In genomic region chr14:96517727-96518126, GRCm38 (mm10) we compare ENCODE assay signal across 10 mouse cellular contexts. TPM values are rescaled to one million over a fixed set of nuclear protein-coding genes. Genes with fewer than 3 reads are reported as not detected.
A peak's percentile ranks its signal among the peaks of the same experiment; 100 is the strongest.
DNase-seq lines count a peak whose midpoint lies in the region; ATAC-seq and TF ChIP-seq lines count a peak whose summit lies in the region.
"Had no signal": no experiment of that assay in that cellular context is flagged by ENCODE, and none has a peak within 500 bp of the region (broad histone marks: within the 10 kb centered on the region; RNA-seq: fewer than 3 reads in every experiment).

No protein-coding gene starts in this region.

- no peaks in the 10 kb centered on the region; the same call in 1 of the 2 replicates for H3K4me1 ChIP-seq in lung, embryonic 16.5 days (replicated peaks; ENCODE audit: control insufficient read depth, insufficient read depth, low read length)
- no peaks in the 10 kb centered on the region for H3K4me1 ChIP-seq in intestine, postnatal 0 days (replicated peaks; ENCODE audit: control insufficient read depth, insufficient read depth, low read length)
- 0 out of 2 replicates have a peak, but pooled peaks cover 4% of the 10 kb centered on the region for H3K4me1 ChIP-seq in stomach, embryonic 16.5 days (ENCODE audit: control insufficient read depth, insufficient read depth, low read length)
- H3K4me1 ChIP-seq: liver, embryonic 15.5 days had no signal

- peak overlapping the region; percentile 36 for H3K4me3 ChIP-seq in lung, embryonic 16.5 days (ENCODE audit: low read length)
- H3K4me3 ChIP-seq in intestine, postnatal 0 days (ENCODE audit: low read depth, low read length): peak overlapping the region; percentile 32; the same call in 1 of the 2 replicates
- peak overlapping the region; percentile 37 for H3K4me3 ChIP-seq in stomach, embryonic 16.5 days (replicated peaks; ENCODE audit: low read length)
- H3K4me3 ChIP-seq: liver, embryonic 15.5 days had no signal

- peak overlapping the region; percentile 69 for H3K4me2 ChIP-seq in lung, embryonic 16.5 days (ENCODE audit: low read depth, low read length)
- H3K4me2 ChIP-seq in intestine, postnatal 0 days (replicated peaks; ENCODE audit: low read depth): peak overlapping the region; percentile 64
- peak overlapping the region; percentile 76 for H3K4me2 ChIP-seq in stomach, embryonic 16.5 days (ENCODE audit: low read depth, low read length)

- no peak overlapping the region for H3K27ac ChIP-seq in lung, embryonic 16.5 days (ENCODE audit: low read length)
- no peak overlapping the region for H3K27ac ChIP-seq in intestine, postnatal 0 days (ENCODE audit: low read depth, low read length)
- no peak overlapping the region for H3K27ac ChIP-seq in stomach, embryonic 16.5 days (ENCODE audit: low read length)
- H3K27ac ChIP-seq: liver, embryonic 15.5 days had no signal

- WGBS in lung, embryonic 16.5 days: 11% methylated on average over 9 of the region's 9 CpGs
- WGBS in intestine, postnatal 0 days: 8% methylated on average over 9 of the region's 9 CpGs
- WGBS in stomach, embryonic 16.5 days: 9% methylated on average over 9 of the region's 9 CpGs

- no peaks in the 10 kb centered on the region for H3K9me3 ChIP-seq in lung, embryonic 16.5 days (ENCODE audit: control insufficient read depth, low read length)
- H3K9me3 ChIP-seq in intestine, postnatal 0 days (ENCODE audit: control insufficient read depth): no peaks in the 10 kb centered on the region
- H3K9me3 ChIP-seq in stomach, embryonic 16.5 days (replicated peaks; ENCODE audit: control insufficient read depth, low read length): no peaks in the 10 kb centered on the region
- H3K9me3 ChIP-seq: liver, embryonic 15.5 days had no signal

- no peak overlapping the region for H3K9ac ChIP-seq in lung, embryonic 16.5 days (ENCODE audit: low read length)
- H3K9ac ChIP-seq in intestine, postnatal 0 days (ENCODE audit: low read depth, low read length): 0 out of 2 replicates have a peak overlapping the region, but pooled peaks have one; percentile 7
- H3K9ac ChIP-seq in stomach, embryonic 16.5 days (ENCODE audit: low read length): no peak overlapping the region
- H3K9ac ChIP-seq: liver, embryonic 15.5 days had no signal

- no peak for ATAC-seq in lung, embryonic 16.5 days (ENCODE audit: low read depth)
- no peak for ATAC-seq in intestine, postnatal 0 days
- peak; percentile 47; the same call in 1 of the 2 replicates for ATAC-seq in stomach, embryonic 16.5 days (ENCODE audit: insufficient read depth, low FRiP score)

- no peak for TF ChIP-seq CTCF in intestine, postnatal 0 days (IDR thresholded peaks at IDR 0.05; ENCODE audit: low read depth)

- DNase-seq in cerebellum, adult 8-10 months: peak; percentile 1
- no peak for DNase-seq in cerebellum, postnatal 36 days
- no peak for DNase-seq in lung, postnatal 36 days
- DNase-seq in layer of hippocampus, postnatal 36 days: no peak
- DNase-seq in c-Kit-positive CD71-positive TER-119-positive erythroid progenitor cells, embryonic 14.5 days (ENCODE audit: low spot score): no peak
- DNase-seq: gastrocnemius, postnatal 25 days had no signal

- no peaks in the 10 kb centered on the region for H3K36me3 ChIP-seq in lung, embryonic 16.5 days (ENCODE audit: control insufficient read depth, insufficient read depth, low read length)
- no peaks in the 10 kb centered on the region for H3K36me3 ChIP-seq in intestine, postnatal 0 days (ENCODE audit: control insufficient read depth, insufficient read depth)
- no peaks in the 10 kb centered on the region for H3K36me3 ChIP-seq in stomach, embryonic 16.5 days (ENCODE audit: control insufficient read depth, insufficient read depth, low read length)
- H3K36me3 ChIP-seq: liver, embryonic 15.5 days had no signal

- H3K27me3 ChIP-seq in lung, embryonic 16.5 days (ENCODE audit: control insufficient read depth, insufficient read depth, low read depth, low read length): peaks cover 8% of the 10 kb centered on the region
- H3K27me3 ChIP-seq in intestine, postnatal 0 days (replicated peaks; ENCODE audit: control insufficient read depth, insufficient read depth, low read length): peaks cover 23% of the 10 kb centered on the region; the same call in 1 of the 2 replicates
- peaks cover 7% of the 10 kb centered on the region for H3K27me3 ChIP-seq in stomach, embryonic 16.5 days (ENCODE audit: control insufficient read depth, insufficient read depth, low read length)
- H3K27me3 ChIP-seq: liver, embryonic 15.5 days had no signal

RNA-seq across cellular contexts. Expression of gene Klhl1, which starts 1.2 kb away (rescaled TPM):
- polyA plus RNA-seq in lung, embryonic 16.5 days (2015; fragmentation: Nextera tagmentation; extraction: Ambion mirVana): not detected in 2 replicates
- polyA plus RNA-seq in intestine, postnatal 0 days (2015; fragmentation: Nextera tagmentation; extraction: Ambion mirVana): 0.10 and 0.14 TPM in 2 replicates
- polyA plus RNA-seq in stomach, embryonic 16.5 days (2015; fragmentation: Nextera tagmentation; extraction: Ambion mirVana): 0.44 and 0.47 TPM in 2 replicates
- total RNA-seq in layer of hippocampus, postnatal 36 days (2021): under 1 TPM; 0.62 to 0.63 TPM
- total RNA-seq: gastrocnemius, postnatal 25 days had no signal
- polyA plus RNA-seq: liver, embryonic 15.5 days had no signal
